Mouse (Mus musculus) retina, embryonic 14.5 days (tissue): Measurements from ENCODE around the gene Prox2.
"Not testable (repeated sequence)": the region's sequence is repeated elsewhere in the genome, so short reads cannot be mapped to it uniquely, and the experiment has no call there.

Experiments used
- DNase-seq: peaks from one replicate; pipeline ENCODE4 v3.0.0-alpha.2; 2015; ENCODE audit warnings: low spot score

The Prox2 gene

DNA sequence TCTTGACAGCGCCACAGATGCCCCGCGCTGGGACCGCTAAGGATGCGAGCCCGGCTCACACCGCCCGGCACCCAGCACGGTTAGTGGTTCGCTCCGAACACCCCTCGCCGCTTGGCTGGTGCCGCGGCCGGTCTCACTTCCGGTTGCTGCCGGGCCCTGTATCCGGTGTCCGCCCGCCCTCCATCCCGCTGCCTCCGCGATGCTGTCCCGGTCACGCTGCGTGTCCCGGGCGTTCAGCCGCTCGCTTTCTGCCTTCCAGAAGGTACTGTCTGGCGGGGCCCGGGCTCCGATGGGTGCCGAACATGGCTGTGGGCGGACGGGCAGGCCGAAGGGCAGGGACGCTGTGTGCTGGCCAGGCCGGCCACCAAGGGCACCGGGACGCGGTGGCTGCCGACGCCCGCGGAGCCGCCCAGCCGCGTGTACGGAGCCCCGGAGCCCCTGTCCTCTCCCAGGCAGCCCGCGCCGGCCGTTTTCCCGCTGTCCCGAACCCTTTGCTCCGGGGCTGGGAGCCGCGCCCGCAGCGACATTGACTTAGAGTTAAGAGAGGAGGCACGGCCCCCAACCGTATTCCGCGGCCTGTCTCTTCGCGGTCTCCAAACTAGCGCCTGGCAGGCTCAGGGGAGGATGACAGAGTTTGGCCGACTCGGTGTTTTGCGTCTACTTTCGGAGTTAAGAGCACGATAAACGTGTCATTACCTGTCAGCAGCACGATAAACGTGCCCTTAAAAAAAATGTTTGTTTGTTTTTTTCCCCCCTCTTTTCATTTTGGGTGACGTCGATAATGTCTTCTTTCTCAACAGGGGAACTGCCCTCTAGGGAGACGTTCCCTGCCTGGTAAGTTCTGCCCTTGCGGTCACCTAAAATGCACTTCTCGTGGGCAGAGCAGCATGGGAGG lies at the start of gene Prox2, which contains the start of gene Dlst:
TSS of gene Prox2 (minus strand) at position 62 of the 895 bp plus-strand sequence.
TSS of gene Dlst (plus strand) at position 136 of the 895 bp plus-strand sequence.
- DNase-seq: peak; percentile 93

DNA sequence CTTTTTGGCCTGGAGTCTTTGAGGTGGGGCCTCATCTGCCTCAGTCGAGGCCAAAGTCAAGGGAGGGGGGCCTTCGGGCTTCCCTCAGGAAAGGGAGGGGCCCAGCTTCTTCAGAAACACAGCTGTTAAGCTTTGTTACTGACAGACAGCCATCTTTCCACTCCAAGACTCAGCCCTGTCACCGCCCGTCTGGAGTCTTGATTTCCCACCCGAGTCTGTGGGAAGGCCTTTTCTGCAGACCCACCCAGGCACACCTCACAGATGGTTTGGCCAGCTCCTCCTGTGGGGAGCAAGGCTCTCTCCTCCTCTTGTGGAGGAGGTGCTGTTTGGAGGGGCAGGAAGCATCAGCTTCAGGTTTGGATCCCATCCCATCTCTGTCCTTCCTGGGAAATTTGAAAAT lies 49.0 kb upstream of the Prox2 start:
- no peak for DNase-seq

DNA sequence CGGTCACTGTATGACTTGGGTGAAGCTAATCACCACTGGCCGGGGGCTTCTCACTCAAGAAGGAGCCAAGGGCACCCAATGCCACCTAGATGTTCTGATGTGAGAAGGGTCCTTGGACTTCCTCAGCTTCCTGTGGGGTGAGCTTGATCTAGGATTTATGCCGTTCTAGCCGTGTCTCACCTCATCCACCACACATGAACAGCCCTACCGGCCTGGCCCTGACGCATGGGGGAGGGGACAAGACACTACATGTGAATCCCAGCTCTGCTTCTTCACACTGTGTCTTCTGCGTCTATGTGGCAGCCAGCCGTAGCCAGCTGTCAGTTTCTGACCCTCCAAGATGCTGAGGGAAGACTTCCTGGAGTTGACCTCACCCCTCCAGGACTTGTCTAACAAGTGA lies 48.2 kb upstream of the Prox2 start:
- no peak for DNase-seq

DNA sequence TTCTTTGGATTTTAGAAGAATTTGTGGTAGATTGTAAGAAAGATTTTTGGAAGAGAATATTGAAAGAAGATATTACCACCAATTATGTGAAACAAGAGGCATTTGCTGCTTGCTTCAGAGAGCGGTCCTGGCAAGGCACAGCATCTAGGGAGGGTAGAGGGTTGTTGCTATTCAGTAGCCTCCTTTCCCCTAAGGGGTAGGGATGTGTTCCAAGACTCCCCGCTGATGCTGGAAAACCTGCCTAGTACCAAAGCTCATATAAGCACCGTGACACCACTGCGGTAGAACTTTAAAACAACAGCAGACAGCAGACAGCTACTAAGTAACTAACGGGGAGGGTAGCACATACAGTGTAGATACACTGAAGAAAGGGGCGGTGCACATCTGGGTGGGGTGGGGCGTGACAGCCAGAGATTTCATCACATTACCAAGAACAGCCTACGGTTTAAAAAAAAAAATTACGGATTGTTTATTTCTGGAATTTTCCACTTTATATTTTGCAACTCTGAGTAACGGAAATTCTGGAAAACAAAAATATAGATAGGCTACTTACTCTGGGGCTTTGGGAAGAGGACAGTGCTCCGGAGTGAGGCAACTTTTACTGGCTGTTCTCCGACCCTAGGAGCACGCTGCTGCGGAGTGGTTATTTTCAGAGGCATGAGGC lies 47.4 kb upstream of the Prox2 start:
- DNase-seq: no peak

DNA sequence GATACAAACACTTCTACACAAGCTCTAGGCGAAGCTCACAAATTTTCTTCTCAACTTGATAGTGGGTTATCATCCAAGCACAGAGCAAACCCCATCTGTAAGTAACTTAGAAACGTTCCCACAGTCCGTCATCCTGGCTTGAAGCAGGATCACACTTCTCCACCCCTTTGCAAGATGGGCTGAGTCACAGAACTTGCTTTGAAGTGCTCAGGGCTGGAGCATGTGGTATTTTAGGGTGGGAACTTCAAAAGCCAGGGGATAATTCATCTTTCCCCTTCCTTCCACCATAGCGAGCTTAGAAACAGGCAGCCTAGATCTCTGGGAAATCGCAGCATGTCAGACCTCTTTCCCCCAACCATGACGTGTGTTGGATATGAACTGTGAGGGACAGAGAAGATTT lies 45.8 kb upstream of the Prox2 start:
- no peak for DNase-seq

DNA sequence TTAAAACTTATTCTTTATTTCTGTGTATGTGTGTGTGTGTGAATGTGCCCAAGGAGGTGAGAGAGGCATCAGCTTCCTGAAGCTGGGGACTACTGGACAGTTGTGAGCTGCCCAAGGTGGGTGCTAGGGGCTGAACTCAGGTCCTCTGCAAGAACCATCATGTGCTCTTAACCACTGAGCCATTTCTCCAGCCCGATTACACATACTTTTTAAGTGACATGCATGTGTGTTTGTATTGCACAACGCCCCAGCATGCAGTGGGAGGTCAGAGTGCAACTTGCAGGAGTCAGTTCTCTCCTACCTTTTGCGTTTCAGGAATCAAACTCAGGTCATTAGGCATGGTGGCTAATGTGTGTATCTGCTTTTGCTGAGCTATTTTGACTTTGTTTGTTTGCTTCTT lies 42.5 kb upstream of the Prox2 start:
- no peak for DNase-seq

DNA sequence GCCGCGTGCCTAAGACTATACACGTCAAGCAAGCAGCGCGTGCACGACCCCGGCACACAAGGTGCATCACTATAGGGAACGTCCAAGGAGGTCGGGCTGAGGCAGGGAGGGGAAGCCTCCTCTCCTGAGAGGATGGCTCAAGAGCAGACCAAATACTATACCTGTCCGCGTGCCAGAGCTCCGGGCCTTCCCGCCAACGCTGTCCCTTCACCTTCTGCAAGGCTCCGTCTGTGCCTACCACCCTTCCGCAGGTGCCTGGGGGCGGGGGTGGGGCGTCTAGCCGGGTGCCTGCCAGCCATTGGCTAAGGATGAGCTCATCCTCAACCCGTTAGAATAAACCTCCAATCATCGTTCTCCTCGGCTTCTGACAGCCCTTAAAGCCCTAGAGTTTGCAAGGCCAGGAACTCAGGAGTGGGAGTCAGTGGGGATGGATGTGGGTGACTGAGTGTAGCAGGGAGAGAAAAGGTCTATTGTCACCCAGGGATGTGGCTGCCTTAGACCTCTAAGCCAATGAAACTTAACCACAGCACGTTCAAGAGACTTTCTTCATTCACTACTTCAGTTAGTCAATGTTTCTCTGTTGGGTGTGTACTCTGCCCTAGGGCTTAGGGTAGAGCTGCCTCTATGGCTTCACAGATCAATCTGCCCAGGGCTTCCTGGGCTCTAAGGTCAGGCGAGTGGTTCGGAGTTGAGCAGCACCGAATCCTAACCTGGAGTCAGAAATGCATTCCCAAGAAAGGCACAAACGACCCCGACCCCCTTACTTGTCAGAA lies 40.6 kb upstream of the Prox2 start, which contains the start of gene Rps6kl1:
TSS of gene Rps6kl1 (minus strand) at position 263 of the 773 bp plus-strand sequence.
- DNase-seq: peak; percentile 67

DNA sequence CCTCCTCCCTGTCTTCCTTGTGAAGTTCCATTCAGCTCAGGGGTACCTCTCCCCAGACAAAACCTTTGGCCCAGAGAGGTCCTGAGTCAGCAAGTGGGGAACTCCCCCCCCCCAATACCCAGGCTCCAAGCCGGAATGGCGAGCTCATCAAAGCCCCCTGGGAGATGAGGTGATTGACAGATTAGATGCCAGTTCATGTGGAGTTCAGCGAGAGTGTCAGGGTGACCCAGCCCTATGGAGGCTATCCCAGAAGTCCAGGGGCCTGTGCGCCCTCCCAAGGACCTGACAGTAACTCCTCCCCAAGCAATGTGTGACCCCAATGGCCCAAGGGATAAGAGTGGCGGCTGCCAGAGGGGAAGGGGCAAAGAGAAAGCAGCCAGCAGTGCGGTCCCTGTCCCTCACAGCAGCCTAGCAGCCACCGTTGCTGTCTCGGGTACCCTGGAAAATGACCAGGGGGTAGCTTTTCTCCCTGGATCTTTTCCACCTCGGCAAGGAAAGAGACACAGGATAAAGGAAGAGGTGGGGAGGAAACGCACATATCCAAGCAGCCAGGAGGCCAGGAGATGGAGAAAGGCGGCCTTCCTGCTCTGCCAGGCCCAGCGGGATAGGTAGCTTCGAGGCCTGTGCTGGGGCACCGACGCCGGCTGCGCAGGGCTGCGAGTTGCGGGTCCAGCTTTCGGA lies 39.9 kb upstream of the Prox2 start:
- peak; percentile 46 for DNase-seq

DNA sequence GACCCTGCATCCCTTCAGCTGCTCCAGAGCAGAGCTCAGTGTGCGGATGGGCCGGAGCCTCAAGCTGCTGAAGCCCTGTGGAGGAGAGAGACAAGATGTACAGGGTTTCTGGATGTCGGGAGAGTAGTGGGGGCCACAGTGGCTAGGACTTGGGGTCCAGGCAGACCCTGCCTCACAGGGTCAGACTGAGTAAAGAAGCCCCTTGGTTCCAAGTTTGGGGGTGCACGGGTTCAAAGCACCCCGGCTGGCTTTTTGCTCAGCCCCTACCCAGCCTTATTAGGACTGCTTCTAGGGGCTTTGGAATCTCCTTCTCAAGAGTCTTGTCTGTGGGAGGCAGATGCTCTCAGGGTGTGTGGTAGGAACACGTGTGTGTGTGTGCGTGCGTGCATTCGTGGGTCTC lies 36.3 kb upstream of the Prox2 start:
- no peak for DNase-seq

DNA sequence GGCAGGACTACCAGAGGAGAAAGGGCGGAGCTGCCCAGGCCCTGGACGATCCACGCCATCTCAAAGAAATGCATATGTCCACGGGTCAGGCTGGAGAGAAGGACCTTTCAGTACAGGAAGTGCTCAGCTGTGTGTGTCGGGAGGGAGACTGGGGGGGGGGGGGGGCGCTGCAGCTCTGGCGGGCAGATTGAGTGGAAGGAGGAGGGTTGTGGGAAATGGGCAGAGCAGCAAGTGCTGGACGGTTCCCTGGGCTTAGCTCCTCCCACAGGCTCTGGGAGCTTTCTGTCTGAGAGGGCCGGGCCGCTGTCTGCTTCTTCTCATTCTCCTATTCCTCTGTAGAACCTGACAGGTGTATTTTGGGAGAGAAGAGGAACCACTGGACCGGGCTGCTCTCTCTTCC lies 35.8 kb upstream of the Prox2 start:
- DNase-seq: peak; percentile 27

DNA sequence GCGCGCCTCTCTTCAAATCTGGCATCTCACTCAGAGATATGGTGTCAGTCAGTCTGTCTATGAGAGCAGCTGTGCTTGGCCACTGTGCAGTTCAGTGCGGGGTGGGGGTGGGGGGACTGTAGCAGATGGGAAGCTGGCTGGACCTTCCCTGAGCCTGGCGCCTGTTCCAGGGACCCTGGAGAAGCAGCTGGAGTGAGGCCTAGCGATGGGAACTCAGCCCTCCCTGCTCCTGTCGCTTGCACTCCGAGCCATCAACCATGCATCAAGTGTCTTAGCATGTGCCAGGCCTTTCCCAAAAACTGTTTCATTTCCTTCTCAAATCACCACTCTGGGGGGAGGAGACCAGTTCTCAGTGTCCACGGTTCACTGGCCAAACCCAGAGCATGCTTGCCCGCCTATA lies 35.1 kb upstream of the Prox2 start:
- DNase-seq: no peak

DNA sequence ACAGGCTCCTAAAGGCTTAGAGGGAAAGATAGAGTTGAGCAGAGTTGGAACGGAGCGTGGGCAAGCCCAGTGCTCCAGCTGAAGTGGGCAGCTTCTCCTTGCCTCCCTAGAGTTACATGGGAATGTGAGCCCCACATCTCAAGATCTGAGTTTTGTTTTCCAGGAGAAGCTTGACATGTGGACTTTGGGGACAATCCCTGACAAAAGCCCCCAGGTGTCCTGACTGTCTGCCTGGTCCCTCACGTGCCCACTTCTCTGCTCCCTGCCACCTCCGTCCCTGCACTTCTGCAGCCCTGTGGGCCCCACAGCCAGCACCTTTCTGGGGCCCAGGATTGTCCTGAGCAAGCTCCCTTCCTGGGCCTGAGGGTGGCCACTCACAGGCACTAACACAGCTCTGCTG lies 34.3 kb upstream of the Prox2 start:
- DNase-seq: no peak

DNA sequence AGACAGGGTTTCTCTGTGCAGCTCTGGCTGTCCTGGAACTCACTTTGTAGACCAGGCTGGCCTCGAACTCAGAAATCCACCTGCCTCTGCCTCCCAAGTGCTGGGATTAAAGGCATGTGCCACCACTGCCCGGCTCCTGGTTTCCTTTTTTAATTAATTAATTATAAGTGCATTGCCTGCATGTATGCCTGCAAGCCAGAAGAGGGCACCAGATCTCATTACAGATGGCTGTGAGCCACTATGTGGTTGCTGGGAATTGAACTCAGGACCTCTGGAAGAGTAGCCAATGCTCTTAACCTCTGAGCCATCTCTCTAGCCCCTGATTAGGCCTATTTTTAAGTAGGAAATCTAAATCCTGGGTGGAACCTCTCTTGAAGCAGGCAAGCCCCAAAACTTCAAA lies 33.7 kb upstream of the Prox2 start:
- not testable (repeated sequence) for DNase-seq

DNA sequence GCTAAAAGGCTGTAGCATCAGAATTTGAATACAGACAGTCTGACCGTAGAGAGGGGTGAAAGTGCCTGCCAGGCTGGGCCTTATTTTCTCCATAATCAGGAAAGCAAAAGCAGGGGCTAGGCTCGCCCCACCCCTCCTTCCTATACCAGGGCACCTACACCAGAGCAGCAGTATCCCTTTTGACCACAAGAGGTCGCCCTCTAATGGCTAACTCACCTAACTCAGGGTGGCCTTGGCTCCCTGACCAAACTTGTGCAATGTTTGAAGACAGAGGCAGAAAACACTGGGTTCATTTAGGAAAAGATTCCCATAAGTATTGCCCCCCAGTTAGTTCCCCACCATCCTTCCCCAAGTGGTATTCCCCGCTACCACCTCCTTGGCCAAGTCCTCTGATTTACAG lies 32.2 kb upstream of the Prox2 start:
- peak; percentile 94 for DNase-seq

DNA sequence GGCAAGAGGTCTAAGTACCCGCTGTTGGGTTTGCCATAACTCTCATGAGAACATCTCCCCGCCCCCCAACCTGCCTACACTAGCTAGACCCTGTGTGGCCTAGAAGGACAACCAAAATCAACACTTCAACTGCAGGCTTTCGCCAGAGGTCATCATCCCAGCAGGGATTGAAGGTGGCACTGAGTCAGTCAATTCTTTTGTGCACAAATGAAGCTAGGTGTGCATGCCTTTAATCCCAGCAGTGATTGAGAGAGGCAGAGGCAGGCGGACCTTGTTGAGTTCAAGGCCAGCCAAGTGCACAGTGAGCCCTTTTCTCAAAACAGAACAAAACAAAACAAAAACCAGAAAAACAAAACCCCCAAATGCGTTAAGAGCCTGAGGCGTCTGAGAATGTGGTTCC lies 30.5 kb upstream of the Prox2 start:
- DNase-seq: no peak

DNA sequence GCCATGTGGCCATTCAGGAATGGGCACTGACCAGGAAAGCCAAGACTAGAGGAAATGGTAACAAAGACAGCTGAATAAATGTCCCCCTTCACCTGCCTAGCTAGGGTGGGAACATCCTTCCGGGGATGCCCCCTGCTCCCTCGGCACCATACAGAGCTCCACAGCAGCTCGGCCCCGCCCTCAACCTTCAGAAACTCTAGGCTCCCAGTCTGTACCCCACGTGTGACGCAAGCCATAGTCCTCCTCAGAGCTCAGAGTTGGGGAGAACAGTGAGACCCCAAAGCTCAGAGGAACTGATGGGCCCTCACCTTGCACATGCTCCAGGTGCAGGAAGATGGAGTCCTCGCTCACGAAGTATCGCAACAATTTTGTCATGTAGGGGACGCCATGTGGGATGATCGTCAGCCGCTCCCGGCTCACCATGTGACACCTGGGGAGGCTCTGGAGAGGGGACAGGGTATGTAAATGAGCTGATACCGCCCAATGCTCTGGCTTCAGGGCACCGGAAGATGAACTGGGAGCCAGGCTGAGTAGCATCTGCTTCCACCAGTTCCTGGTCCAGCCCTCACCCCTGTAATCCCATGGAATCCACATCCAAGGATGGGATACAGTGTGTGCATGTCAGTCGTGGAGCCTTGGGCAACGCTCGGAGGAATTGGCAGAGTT lies 29.6 kb upstream of the Prox2 start:
- no peak for DNase-seq

DNA sequence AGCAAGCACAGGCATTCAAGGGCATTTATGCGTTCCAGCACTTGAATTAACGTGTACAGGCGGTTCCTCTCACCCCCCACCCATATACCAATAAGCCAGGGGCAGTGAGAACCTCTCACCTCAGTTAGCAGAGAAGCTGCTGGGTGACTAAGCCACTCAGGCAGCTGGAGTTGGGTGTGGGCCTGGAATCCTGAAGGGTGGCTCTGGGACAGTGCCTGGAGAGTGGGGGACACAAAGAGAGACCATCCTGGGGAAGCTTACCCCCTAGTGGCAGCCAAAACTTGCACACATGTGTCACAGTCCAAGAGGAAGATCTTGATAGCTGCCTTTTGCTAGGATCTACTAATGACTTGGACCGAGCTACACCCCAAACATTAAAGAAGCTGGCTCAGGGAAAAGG lies 26.1 kb upstream of the Prox2 start:
- DNase-seq: no peak

DNA sequence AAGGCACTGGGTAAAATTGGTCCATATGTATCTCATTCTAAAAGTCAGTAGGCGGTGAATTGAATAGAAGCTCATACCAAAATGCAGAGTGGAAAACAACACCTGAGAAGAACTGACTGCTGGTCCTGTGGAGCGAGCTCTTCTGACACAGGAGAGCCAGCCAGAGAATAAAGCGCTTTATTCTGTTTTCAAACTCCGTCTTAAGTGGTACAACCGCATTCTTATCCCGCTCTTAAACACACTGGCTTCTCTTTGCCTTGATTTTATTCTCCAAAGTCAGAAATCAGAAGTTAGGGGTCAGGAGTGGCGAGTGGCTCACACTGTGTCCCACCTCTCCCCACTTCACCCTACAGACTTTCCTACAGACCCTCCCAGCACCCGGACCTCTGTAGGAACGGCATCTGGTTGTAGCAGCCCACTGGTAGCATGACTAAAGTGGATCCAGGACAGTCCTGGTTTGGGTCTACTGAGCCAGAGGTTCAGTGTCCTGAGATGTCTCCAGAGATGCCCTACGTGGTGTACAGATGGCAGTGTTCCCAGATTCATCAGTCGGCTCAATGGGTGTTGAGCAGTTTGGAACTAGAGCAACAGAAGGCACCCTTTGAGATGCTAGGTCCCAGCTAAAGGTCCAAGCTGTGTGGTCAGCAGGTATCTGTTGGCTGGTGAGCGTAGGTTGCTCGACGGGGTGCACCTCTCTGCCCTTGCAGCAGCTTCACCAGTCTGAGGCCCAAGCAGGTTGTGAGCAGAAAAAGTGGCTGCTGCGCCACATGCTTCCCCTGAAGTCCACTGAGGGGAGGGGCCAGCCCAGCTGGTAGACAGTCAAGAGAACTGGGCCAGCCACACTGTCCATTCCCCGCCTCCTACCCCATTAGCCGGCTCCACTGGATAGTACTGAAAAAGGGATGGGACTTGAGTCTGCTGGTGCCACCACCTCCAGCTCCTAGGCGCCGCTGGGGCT lies 25.2 kb upstream of the Prox2 start:
- DNase-seq: peak; percentile 36

DNA sequence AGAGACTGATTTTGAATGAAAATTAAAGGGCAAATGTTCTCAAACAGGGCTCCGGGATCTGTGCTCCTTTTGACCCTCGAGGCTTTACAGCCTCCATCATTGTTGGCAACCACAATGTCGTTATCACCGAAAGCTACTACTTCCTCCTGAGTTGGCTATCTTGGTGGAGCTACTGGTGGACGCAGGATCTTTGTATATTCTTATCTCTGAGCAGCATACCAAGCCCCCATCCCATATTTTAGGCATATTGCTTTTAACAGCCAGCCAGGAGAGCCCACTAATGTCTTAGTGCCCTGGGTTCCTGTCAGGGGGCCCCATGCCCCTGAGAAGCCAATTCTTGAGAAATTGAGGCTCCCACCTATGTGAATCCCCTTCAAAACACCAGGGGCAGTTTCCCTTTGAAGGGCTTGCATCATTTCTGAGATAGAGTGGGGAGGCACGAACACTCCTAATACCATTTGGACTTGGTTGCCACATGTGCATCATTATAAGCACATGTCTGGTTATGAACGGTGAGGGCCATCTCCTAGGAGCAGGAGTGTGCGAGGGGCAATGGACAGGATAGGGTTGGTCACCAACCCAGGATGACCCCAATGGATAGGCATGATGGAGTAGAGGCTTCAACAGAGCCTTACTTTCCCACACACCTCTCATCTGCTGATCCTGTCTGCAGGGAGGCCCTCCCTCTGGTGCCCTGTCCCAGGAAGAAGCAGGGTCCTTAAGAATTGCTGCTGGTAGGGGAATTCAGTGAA lies 23.7 kb upstream of the Prox2 start:
- DNase-seq: no peak

DNA sequence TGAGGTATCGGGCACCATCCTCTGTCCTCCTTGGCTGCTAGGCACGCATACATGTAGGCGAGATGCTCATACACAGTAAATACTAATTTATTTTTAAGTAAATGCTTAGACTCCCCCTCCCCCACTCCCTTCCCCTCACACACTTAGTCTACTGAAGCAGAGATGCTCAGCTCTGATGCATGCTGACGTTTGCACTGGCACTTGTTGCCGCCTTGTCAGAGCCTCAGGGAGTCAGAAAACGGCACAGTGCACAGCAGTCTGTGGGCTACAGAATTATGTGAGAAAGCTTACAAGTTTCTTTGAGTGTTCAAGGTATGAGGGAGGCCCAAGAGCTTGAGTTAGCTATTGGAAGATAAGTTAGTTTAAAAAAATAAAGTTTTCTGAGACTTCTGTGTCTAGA lies 20.8 kb upstream of the Prox2 start:
- DNase-seq: no peak
